Mouse (Mus musculus): ENCODE results near the gene Gpr108. TPM values are rescaled to one million over a fixed set of nuclear protein-coding genes. Genes with fewer than 3 reads are reported as not detected.

Gene Gpr108
- total and polyA plus RNA-seq, 2 experiments, result 10.7 to 23.7 TPM

DNA sequence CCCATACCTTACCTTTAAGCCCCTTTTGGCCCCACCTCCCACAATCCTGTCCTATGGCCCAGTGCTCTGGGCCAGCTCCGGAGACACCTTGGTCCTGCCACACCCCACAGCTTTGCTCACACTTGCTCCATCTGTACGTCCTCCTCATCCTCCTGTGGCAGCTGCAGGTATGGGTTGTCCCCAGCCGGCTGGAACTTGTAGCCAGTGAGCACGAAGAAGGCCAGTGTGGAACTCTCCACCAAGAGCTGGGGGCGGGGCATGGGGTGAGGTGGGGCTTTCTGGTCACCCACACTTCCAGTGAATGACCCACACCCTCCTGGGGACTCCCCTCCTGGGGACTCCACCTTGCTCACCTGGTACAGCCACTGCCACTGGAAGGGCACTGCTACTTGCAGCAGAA, 12.4 kb downstream of the Gpr108 start:
- DNase-seq (ENCODE audit: extremely low read depth, low read depth, low spot score), result no peak

DNA sequence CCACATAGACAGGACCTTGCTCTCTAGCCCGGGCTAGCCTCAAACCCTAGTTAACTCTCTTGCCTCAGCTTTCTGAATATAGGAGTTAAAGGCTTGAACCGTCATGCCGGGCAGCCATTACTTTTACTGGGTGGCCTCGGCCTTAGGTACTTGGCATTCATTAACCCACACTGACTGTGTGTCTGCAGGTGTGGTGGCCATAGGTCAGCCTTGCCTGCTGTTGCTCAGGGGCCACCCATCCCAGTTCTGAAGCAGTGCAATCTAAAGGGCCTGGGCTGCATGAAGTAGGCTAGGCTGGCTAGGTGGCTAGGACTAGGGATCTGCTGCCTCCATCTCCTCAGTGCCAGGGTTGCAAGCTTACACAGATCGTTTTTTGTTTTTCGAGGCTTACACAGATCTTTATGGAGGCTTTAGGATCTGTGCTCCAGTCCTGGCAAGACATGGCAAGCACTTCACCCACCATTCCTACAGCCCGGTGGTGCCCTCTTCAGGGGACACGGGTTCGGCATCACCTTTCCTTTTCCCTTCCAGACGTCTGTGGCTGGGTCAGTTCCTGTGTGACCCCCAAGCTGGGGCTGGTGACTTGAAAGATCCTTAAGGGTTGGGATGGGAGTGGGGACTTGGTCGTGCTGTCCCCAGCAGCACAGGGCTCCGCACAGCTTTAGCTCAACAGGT, 13.9 kb downstream of the Gpr108 start:
- Histone ChIP-seq H3K27me3 (ENCODE audit: control insufficient read depth, insufficient read depth, low read length) (no peaks in the 10 kb centered on the region), H3K79me2 (ENCODE audit: control insufficient read depth, insufficient read depth, low read length) (peaks cover 15% of the 10 kb centered on the region; the same call in 1 of the 2 replicates), H3K27ac (replicated peaks; ENCODE audit: insufficient read depth, low read depth, low read length) (peak overlapping the region; percentile 78), H3K4me1 (ENCODE audit: control insufficient read depth, insufficient read depth, low read length) (peaks cover 31% of the 10 kb centered on the region), H3K9ac (ENCODE audit: low read depth, low read length) (peak overlapping the region; percentile 61), H3K36me3 (ENCODE audit: control insufficient read depth, insufficient read depth, low read length) (peaks cover 8% of the 10 kb centered on the region; the same call in 1 of the 2 replicates), H3K4me3 (ENCODE audit: insufficient read depth, low read depth, low read length) (peak overlapping the region; percentile 59)
- TF ChIP-seq CTCF (IDR thresholded peaks at IDR 0.05; ENCODE audit: low read depth, low read length), result peak; percentile 70
- TF ChIP-seq POLR2A (IDR thresholded peaks at IDR 0.05; ENCODE audit: extremely low read depth, insufficient read depth, low read length), result no peak
- DNase-seq (ENCODE audit: extremely low read depth, low read depth, low spot score), result peak; percentile 80
- 20% methylated on average over 12 of the region's 12 CpGs for WGBS

More for the DNA sequence above, 12.4 kb downstream of the Gpr108 start:
- Histone ChIP-seq H3K27ac (replicated peaks; ENCODE audit: insufficient read depth, low read depth, low read length) (peak overlapping the region; percentile 41), H3K4me3 (ENCODE audit: insufficient read depth, low read depth, low read length) (peak overlapping the region; percentile 59), H3K4me1 (ENCODE audit: control insufficient read depth, insufficient read depth, low read length) (peaks cover 22% of the 10 kb centered on the region), H3K9ac (ENCODE audit: low read depth, low read length) (peak overlapping the region; percentile 57), H3K36me3 (ENCODE audit: control insufficient read depth, insufficient read depth, low read length) (peaks cover 8% of the 10 kb centered on the region; the same call in 1 of the 2 replicates), H3K79me2 (ENCODE audit: control insufficient read depth, insufficient read depth, low read length) (peaks cover 15% of the 10 kb centered on the region; the same call in 1 of the 2 replicates), H3K27me3 (ENCODE audit: control insufficient read depth, insufficient read depth, low read length) (no peaks in the 10 kb centered on the region)
- 14% methylated on average over 5 of the region's 5 CpGs for WGBS
- peak; percentile 51 for TF ChIP-seq POLR2A (IDR thresholded peaks at IDR 0.05; ENCODE audit: extremely low read depth, insufficient read depth, low read length)
- no peak for TF ChIP-seq CTCF (IDR thresholded peaks at IDR 0.05; ENCODE audit: low read depth, low read length)

- TF ChIP-seq POLR2A (IDR thresholded peaks at IDR 0.05; ENCODE audit: extremely low read depth, insufficient read depth, low read length) (peak; percentile 67; the same call in 1 of the 2 replicates), CTCF (IDR thresholded peaks at IDR 0.05; ENCODE audit: low read depth, low read length) (no peak)
- Histone ChIP-seq H3K79me2 (ENCODE audit: control insufficient read depth, insufficient read depth, low read length) (peaks cover 15% of the 10 kb centered on the region; the same call in 1 of the 2 replicates), H3K27ac (replicated peaks; ENCODE audit: insufficient read depth, low read depth, low read length) (peak overlapping the region; percentile 89)
These were observed 15.2 kb downstream of the Gpr108 start for GRCm38 (mm10) chr17:57233038-57233437.

GRCm38 (mm10) chr17:57232200-57232599, 16.0 kb downstream of the Gpr108 start:
- WGBS, result 82% methylated on average over 1 of the region's 1 CpGs

More at GRCm38 (mm10) chr17:57233038-57233437, 15.2 kb downstream of the Gpr108 start:
- Histone ChIP-seq H3K4me1 (ENCODE audit: control insufficient read depth, insufficient read depth, low read length) (peaks cover 36% of the 10 kb centered on the region), H3K9ac (ENCODE audit: low read depth, low read length) (peak overlapping the region; percentile 61), H3K4me3 (ENCODE audit: insufficient read depth, low read depth, low read length) (peak overlapping the region; percentile 59), H3K36me3 (ENCODE audit: control insufficient read depth, insufficient read depth, low read length) (peaks cover 5% of the 10 kb centered on the region; the same call in 1 of the 2 replicates), H3K27me3 (ENCODE audit: control insufficient read depth, insufficient read depth, low read length) (no peaks in the 10 kb centered on the region)
- 16% methylated on average over 7 of the region's 7 CpGs for WGBS
- peak; percentile 94 for DNase-seq (ENCODE audit: extremely low read depth, low read depth, low spot score)

GRCm38 (mm10) chr17:57231321-57231771, 16.9 kb downstream of the Gpr108 start:
- peaks cover 34% of the 10 kb centered on the region for H3K4me1 ChIP-seq (ENCODE audit: control insufficient read depth, insufficient read depth, low read length)
- no peaks in the 10 kb centered on the region for H3K36me3 ChIP-seq (ENCODE audit: control insufficient read depth, insufficient read depth, low read length)
- no peaks in the 10 kb centered on the region for H3K27me3 ChIP-seq (ENCODE audit: control insufficient read depth, insufficient read depth, low read length)
- H3K9ac ChIP-seq (ENCODE audit: low read depth, low read length), result 0 out of 2 replicates have a peak overlapping the region, but pooled peaks have one; percentile 2
- H3K79me2 ChIP-seq (ENCODE audit: control insufficient read depth, insufficient read depth, low read length), result peaks cover 22% of the 10 kb centered on the region; the same call in 1 of the 2 replicates
- H3K27ac ChIP-seq (replicated peaks; ENCODE audit: insufficient read depth, low read depth, low read length), result peak overlapping the region; percentile 89
- TF ChIP-seq POLR2A (IDR thresholded peaks at IDR 0.05; ENCODE audit: extremely low read depth, insufficient read depth, low read length), result no peak
- DNase-seq (ENCODE audit: extremely low read depth, low read depth, low spot score), result peak; percentile 82
- H3K4me3 ChIP-seq (ENCODE audit: insufficient read depth, low read depth, low read length), result no peak overlapping the region

More at GRCm38 (mm10) chr17:57232200-57232599, 16.0 kb downstream of the Gpr108 start:
- no peak overlapping the region for H3K4me3 ChIP-seq (ENCODE audit: insufficient read depth, low read depth, low read length)
- peaks cover 36% of the 10 kb centered on the region for H3K4me1 ChIP-seq (ENCODE audit: control insufficient read depth, insufficient read depth, low read length)
- 0 out of 2 replicates have a peak overlapping the region, but pooled peaks have one; percentile 1 for H3K9ac ChIP-seq (ENCODE audit: low read depth, low read length)
- DNase-seq (ENCODE audit: extremely low read depth, low read depth, low spot score), result no peak
- TF ChIP-seq CTCF (IDR thresholded peaks at IDR 0.05; ENCODE audit: low read depth, low read length), result no peak
- no peak for TF ChIP-seq POLR2A (IDR thresholded peaks at IDR 0.05; ENCODE audit: extremely low read depth, insufficient read depth, low read length)
- H3K36me3 ChIP-seq (ENCODE audit: control insufficient read depth, insufficient read depth, low read length), result no peaks in the 10 kb centered on the region; the same call in 1 of the 2 replicates
- no peaks in the 10 kb centered on the region for H3K27me3 ChIP-seq (ENCODE audit: control insufficient read depth, insufficient read depth, low read length)
- H3K79me2 ChIP-seq (ENCODE audit: control insufficient read depth, insufficient read depth, low read length), result peaks cover 15% of the 10 kb centered on the region; the same call in 1 of the 2 replicates
- H3K27ac ChIP-seq (replicated peaks; ENCODE audit: insufficient read depth, low read depth, low read length), result peak overlapping the region; percentile 89

Data from liver, adult 2 months (tissue).